Mouse (Mus musculus): ENCODE measurements around the gene Rps21.

DNA sequence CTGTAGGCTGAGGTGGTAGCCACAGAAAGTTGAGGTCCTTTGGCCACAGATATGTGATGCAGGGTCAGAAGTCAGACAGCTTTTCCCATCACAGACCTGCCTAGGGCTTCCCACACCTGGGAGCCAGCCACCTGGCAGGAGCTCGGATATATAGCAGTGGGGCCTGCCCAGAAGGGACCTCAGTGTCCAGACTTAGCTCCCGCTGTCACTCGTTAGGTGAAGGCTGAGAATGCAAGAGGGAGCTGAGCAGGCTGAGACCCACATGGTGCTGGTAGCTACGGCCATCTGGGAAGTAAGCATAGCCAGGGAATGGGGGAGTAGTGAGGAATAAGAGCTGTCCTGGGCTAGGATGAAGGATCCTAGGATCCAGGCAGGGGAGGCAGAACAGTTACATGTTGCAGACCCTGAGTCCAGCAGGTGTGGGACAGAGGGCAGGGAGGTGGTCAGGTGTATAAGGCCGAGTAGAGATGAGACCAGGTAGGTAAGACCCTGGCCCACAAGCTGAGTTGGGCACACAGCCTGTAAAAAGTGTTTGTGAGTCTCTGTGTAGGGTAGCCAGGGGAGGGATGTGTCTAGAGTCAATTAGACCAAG, 14.7 kb downstream of the Rps21 start:
- no peak for TF ChIP-seq CTCF (IDR thresholded peaks at IDR 0.05; ENCODE audit: insufficient read depth, low read depth, low read length)
- no peak for TF ChIP-seq POLR2A (IDR thresholded peaks at IDR 0.05; ENCODE audit: insufficient read depth, low read depth, low read length)
